Mouse (Mus musculus) CH12.LX (cell line): ENCODE data around the gene Alkbh3.

Experiments
- CTCF ChIP-seq, 2 experiments: IDR thresholded peaks in 1 of 2; conservative IDR thresholded peaks in 1 of 2; 2 replicates each; pipeline ENCODE4 v1.5.1; 2011 to 2012; ENCODE audit warnings: low read depth in 2 of 2, low read length in 2 of 2, improper control_type of control experiment in 1 of 2, inconsistent platforms in 1 of 2, mild to moderate bottlenecking in 1 of 2, moderate library complexity in 1 of 2
- ETS1 ChIP-seq: conservative IDR thresholded peaks from 2 replicates; pipeline ENCODE4 v1.6.1; 2012; ENCODE audit warnings: low read depth, mild to moderate bottlenecking, inconsistent platforms, low read length, improper control_type of control experiment, moderate library complexity
- GABPA ChIP-seq: IDR thresholded peaks from 2 replicates; pipeline ENCODE4 v1.6.1; 2012; ENCODE audit warnings: low read depth, low read length, improper control_type of control experiment, inconsistent platforms; ENCODE audit not compliant: insufficient replicate concordance
- POLR2A ChIP-seq: IDR thresholded peaks from 2 replicates; pipeline ENCODE4 v1.6.1; 2011; ENCODE audit warnings: low read depth, mild to moderate bottlenecking, improper control_type of control experiment, low read length
- USF2 ChIP-seq: conservative IDR thresholded peaks from 2 replicates; pipeline ENCODE4 v1.6.1; 2011; ENCODE audit warnings: low read depth, low read length, improper control_type of control experiment

- TF ChIP-seq ETS1 (no peak), USF2 (no peak), CTCF (conservative IDR thresholded peaks at IDR 0.05 in 1 of 2, IDR thresholded peaks at IDR 0.05 in 1 of 2; ENCODE audit: low read depth in 2 of 2, low read length in 2 of 2) (no peak), POLR2A (no peak), GABPA (no peak)
These were observed 48.9 kb downstream of the Alkbh3 start for GRCm38 (mm10) chr2:93961716-93962115.
